Mouse (Mus musculus) bone marrow macrophage, adult 2 months (primary cell): Measurements from ENCODE around the gene Ttyh2. TPM values are rescaled to one million over a fixed set of nuclear protein-coding genes. Genes with fewer than 3 reads are reported as not detected.
A peak's percentile ranks its signal among the peaks of the same experiment; 100 is the strongest.

ENCODE experiments used
- H3K27ac ChIP-seq: 2 replicates; pipeline ENCODE4 v1.5.1; 2012; ENCODE audit warnings: low read depth, low read length; ENCODE audit not compliant: insufficient read depth
- H3K4me1 ChIP-seq: 2 replicates; pipeline ENCODE4 v1.6.1; 2012; ENCODE audit warnings: low read length; ENCODE audit not compliant: control insufficient read depth, insufficient read depth
- H3K4me3 ChIP-seq: 2 replicates; pipeline ENCODE4 v1.5.1; 2012; ENCODE audit warnings: mild to moderate bottlenecking, low read length, moderate library complexity; ENCODE audit not compliant: insufficient read depth
- CTCF ChIP-seq: IDR thresholded peaks from 2 replicates; pipeline ENCODE4 v1.5.1; 2012; ENCODE audit warnings: low read depth, mild to moderate bottlenecking, low read length, moderate library complexity
- POLR2A ChIP-seq: IDR thresholded peaks from 2 replicates; pipeline ENCODE4 v1.6.1; 2012; ENCODE audit warnings: mild to moderate bottlenecking, low read depth, low read length, borderline replicate concordance
- polyA plus RNA-seq: library from polyadenylated mRNA; stranded (reverse); fragments of >200 nt; gene quantifications from 2 replicates; pipeline ENCODE4 v1.2.4, GENCODE M21; 2012; ENCODE audit not compliant: missing spikeins, insufficient read depth, insufficient read length

Ttyh2 gene
- polyA plus RNA-seq, 1 experiment = 37.5 TPM

- H3K4me1 ChIP-seq = peaks cover 37% of the 10 kb centered on the region
- no peak overlapping the region for H3K27ac ChIP-seq
- no peak for TF ChIP-seq CTCF
- no peak for TF ChIP-seq POLR2A
- no peak overlapping the region for H3K4me3 ChIP-seq
These were observed 49.8 kb downstream of the Ttyh2 start for GRCm38 (mm10) chr11:114724787-114725590.

GRCm38 (mm10) chr11:114726965-114727825, 52.0 kb downstream of the Ttyh2 start, which contains the start of gene Dnaic2:
Dnaic2 (plus strand) TSS chr11:114727408.
- peaks cover 37% of the 10 kb centered on the region for H3K4me1 ChIP-seq
- H3K4me3 ChIP-seq = peak within 1 kb of the TSS; percentile 27
- H3K27ac ChIP-seq = no peak within 1 kb of the TSS
- no peak for TF ChIP-seq CTCF
- TF ChIP-seq POLR2A = no peak

GRCm38 (mm10) chr11:114727826-114728186, 52.6 kb downstream of the Ttyh2 start:
- no peak overlapping the region for H3K4me3 ChIP-seq
- TF ChIP-seq CTCF = no peak
- no peak for TF ChIP-seq POLR2A
- no peak overlapping the region for H3K27ac ChIP-seq
- H3K4me1 ChIP-seq = peaks cover 34% of the 10 kb centered on the region

- TF ChIP-seq CTCF (no peak), POLR2A (no peak)
- peaks cover 31% of the 10 kb centered on the region for H3K4me1 ChIP-seq
- H3K4me3 ChIP-seq = no peak overlapping the region
- no peak overlapping the region for H3K27ac ChIP-seq
These were observed 53.1 kb downstream of the Ttyh2 start for GRCm38 (mm10) chr11:114728333-114728732.

- TF ChIP-seq POLR2A (no peak), CTCF (no peak)
- peaks cover 16% of the 10 kb centered on the region for H3K4me1 ChIP-seq
- H3K27ac ChIP-seq = no peak overlapping the region
- H3K4me3 ChIP-seq = no peak overlapping the region
These were observed 54.7 kb downstream of the Ttyh2 start for GRCm38 (mm10) chr11:114729832-114730363.

- no peak overlapping the region for H3K27ac ChIP-seq
- no peak for TF ChIP-seq POLR2A
- TF ChIP-seq CTCF = no peak
- H3K4me1 ChIP-seq = peaks cover 10% of the 10 kb centered on the region
- no peak overlapping the region for H3K4me3 ChIP-seq
These were observed 56.5 kb downstream of the Ttyh2 start for GRCm38 (mm10) chr11:114731711-114732110.

- no peak for TF ChIP-seq CTCF
- peaks cover 3% of the 10 kb centered on the region for H3K4me1 ChIP-seq
- H3K27ac ChIP-seq = no peak overlapping the region
- H3K4me3 ChIP-seq = no peak overlapping the region
These were observed 57.7 kb downstream of the Ttyh2 start for GRCm38 (mm10) chr11:114732890-114733289.

- no peak overlapping the region for H3K27ac ChIP-seq
- no peak overlapping the region for H3K4me3 ChIP-seq
- H3K4me1 ChIP-seq = peaks cover 2% of the 10 kb centered on the region; the same call in 1 of the 2 replicates
- TF ChIP-seq POLR2A = no peak
- no peak for TF ChIP-seq CTCF
These were observed 60.9 kb downstream of the Ttyh2 start for GRCm38 (mm10) chr11:114736111-114736510.

GRCm38 (mm10) chr11:114736913-114737624, 61.8 kb downstream of the Ttyh2 start:
- TF ChIP-seq CTCF (peak; percentile 43; the same call in 1 of the 2 replicates), POLR2A (no peak)
- Histone ChIP-seq H3K4me1 (peaks cover 2% of the 10 kb centered on the region; the same call in 1 of the 2 replicates), H3K27ac (no peak overlapping the region), H3K4me3 (no peak overlapping the region)

- Histone ChIP-seq H3K4me3 (no peak overlapping the region), H3K27ac (no peak overlapping the region), H3K4me1 (peaks cover 5% of the 10 kb centered on the region)
- TF ChIP-seq CTCF (no peak), POLR2A (no peak)
These were observed 65.4 kb downstream of the Ttyh2 start for GRCm38 (mm10) chr11:114740598-114740997.
